Mouse (Mus musculus): ENCODE data around the gene Rps3. TPM values are rescaled to one million over a fixed set of nuclear protein-coding genes. Genes with fewer than 3 reads are reported as not detected.

The Rps3 gene
- polyA plus RNA-seq, 1 experiment from 2014 or later, result 876 TPM

DNA sequence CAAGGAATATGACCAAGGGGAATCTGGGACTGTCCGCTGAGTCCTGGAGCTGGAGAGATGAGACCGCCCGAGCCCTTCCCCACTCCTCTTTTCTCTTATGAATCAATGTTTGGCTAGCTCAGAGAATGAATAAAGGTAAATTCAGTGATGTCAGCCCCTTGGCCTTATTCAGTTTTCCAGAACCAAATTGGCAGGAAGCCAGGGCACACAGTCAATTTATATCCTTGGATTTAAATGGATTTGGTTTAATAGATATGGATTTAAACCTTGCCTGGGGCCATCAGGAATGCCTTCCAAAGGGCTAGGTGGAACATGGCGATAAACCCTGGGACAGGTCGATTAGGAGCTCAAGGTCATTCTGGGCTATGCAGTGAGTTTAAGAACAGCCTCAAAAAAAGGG, 6.2 kb upstream of the Rps3 start:
- DNase-seq (ENCODE audit: low spot score) (no peak), ATAC-seq (ENCODE audit: low read depth) (no peak; the same call in 1 of the 2 replicates)
- Histone ChIP-seq H3K4me1 (ENCODE audit: control insufficient read depth, insufficient read depth, low read length) (no peaks in the 10 kb centered on the region), H3K9me3 (ENCODE audit: control insufficient read depth, low read length) (peaks cover 8% of the 10 kb centered on the region), H3K27me3 (replicated peaks; ENCODE audit: control insufficient read depth, insufficient read depth, low read length) (no peaks in the 10 kb centered on the region), H3K36me3 (ENCODE audit: control insufficient read depth, insufficient read depth, low read length) (no peaks in the 10 kb centered on the region), H3K27ac (replicated peaks; ENCODE audit: low read depth, low read length) (no peak overlapping the region), H3K4me3 (ENCODE audit: low read depth, low read length) (no peak overlapping the region), H3K9ac (ENCODE audit: low read depth, low read length) (no peak overlapping the region), H3K4me2 (ENCODE audit: low read depth, low read length) (no peak overlapping the region)
- WGBS, result 75% methylated on average over 5 of the region's 5 CpGs

DNA sequence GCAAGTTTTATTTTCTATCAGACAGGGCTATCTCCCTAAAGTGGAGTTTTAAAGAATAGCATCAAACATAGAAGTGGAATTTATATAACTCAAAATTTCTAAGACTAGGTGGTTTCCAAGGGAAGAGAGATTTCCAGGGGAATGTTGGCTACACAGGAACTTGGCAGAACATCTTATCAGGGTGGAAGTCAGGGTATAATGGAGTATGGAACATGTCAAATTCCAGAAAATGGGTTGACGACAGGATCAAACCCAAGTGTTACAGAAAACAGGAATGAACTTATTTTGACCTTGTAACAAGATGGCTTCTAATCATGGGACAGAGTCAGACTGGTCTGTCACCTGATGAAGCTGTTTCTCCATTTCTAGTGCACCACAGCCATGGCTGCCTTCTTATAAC, 1.1 kb upstream of the Rps3 start:
- no peak overlapping the region for H3K9ac ChIP-seq (ENCODE audit: low read depth, low read length)
- ATAC-seq (ENCODE audit: low read depth) (no peak), DNase-seq (ENCODE audit: low spot score) (no peak)
- H3K27me3 ChIP-seq (replicated peaks; ENCODE audit: control insufficient read depth, insufficient read depth, low read length), result no peaks in the 10 kb centered on the region
- peaks cover 29% of the 10 kb centered on the region for H3K36me3 ChIP-seq (ENCODE audit: control insufficient read depth, insufficient read depth, low read length)
- H3K4me1 ChIP-seq (ENCODE audit: control insufficient read depth, insufficient read depth, low read length), result peaks cover 21% of the 10 kb centered on the region
- no peak overlapping the region for H3K4me3 ChIP-seq (ENCODE audit: low read depth, low read length)
- no peaks in the 10 kb centered on the region for H3K9me3 ChIP-seq (ENCODE audit: control insufficient read depth, low read length)
- no peak overlapping the region for H3K4me2 ChIP-seq (ENCODE audit: low read depth, low read length)
- WGBS, result 89% methylated on average over 1 of the region's 1 CpGs
- H3K27ac ChIP-seq (replicated peaks; ENCODE audit: low read depth, low read length), result no peak overlapping the region

DNA sequence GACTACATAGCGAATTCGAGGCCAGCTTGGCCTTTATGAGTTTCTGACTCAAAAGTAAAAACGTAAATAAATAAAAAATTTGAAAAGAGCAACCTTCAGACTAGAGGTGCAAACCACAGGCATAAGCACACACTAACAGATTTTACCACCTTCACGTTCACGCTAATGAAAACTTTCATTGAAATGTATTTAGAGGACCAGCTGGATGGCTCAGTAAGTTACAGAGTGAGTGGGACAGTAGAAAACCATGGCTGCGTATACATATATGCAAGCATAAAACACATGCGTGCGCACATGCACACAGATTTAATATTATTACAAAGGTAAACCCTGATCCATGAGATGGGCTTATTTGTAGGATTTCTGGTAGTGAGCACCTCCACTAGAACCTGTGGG, 384 bp upstream of the Rps3 start:
- peaks cover 21% of the 10 kb centered on the region for H3K4me1 ChIP-seq (ENCODE audit: control insufficient read depth, insufficient read depth, low read length)
- no peak overlapping the region for H3K9ac ChIP-seq (ENCODE audit: low read depth, low read length)
- peak overlapping the region; percentile 79 for H3K4me3 ChIP-seq (ENCODE audit: low read depth, low read length)
- peaks cover 36% of the 10 kb centered on the region for H3K36me3 ChIP-seq (ENCODE audit: control insufficient read depth, insufficient read depth, low read length)
- WGBS, result 46% methylated on average over 8 of the region's 8 CpGs
- no peaks in the 10 kb centered on the region for H3K27me3 ChIP-seq (replicated peaks; ENCODE audit: control insufficient read depth, insufficient read depth, low read length)
- H3K4me2 ChIP-seq (ENCODE audit: low read depth, low read length), result peak overlapping the region; percentile 48
- no peaks in the 10 kb centered on the region for H3K9me3 ChIP-seq (ENCODE audit: control insufficient read depth, low read length)
- 0 out of 2 replicates have a peak, but pooled peaks have one; percentile 1 for ATAC-seq (ENCODE audit: low read depth)
- no peak overlapping the region for H3K27ac ChIP-seq (replicated peaks; ENCODE audit: low read depth, low read length)
- no peak for DNase-seq (ENCODE audit: low spot score)

DNA sequence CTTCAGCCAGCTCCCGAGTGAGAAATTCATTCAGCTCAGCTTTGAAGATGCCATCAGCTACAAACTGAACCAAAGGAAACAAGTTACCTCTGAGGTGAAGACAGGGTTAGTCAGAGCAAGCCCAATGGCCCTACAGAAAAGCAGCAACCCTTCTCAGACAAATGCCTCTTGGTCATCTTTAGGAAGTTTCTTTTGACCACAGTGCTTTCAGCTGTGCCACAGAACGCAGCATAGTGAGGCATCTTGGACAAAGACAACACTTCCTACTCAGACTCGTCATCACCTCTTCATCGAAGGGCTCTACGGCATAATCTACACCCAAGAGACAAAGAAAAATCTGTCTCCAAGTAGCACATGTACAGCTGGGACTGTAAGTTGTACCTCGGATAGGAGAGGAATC, 901 bp downstream of the Rps3 start:
- no peaks in the 10 kb centered on the region for H3K9me3 ChIP-seq (ENCODE audit: control insufficient read depth, low read length)
- H3K27ac ChIP-seq (replicated peaks; ENCODE audit: low read depth, low read length), result peak overlapping the region; percentile 81
- H3K9ac ChIP-seq (ENCODE audit: low read depth, low read length), result peak overlapping the region; percentile 88
- DNase-seq (ENCODE audit: low spot score), result no peak
- H3K4me2 ChIP-seq (ENCODE audit: low read depth, low read length), result peak overlapping the region; percentile 97
- peaks cover 49% of the 10 kb centered on the region for H3K36me3 ChIP-seq (ENCODE audit: control insufficient read depth, insufficient read depth, low read length)
- no peaks in the 10 kb centered on the region for H3K27me3 ChIP-seq (replicated peaks; ENCODE audit: control insufficient read depth, insufficient read depth, low read length)
- no peak for ATAC-seq (ENCODE audit: low read depth)
- WGBS, result 3% methylated on average over 6 of the region's 6 CpGs
- H3K4me3 ChIP-seq (ENCODE audit: low read depth, low read length), result peak overlapping the region; percentile 79
- H3K4me1 ChIP-seq (ENCODE audit: control insufficient read depth, insufficient read depth, low read length), result peaks cover 21% of the 10 kb centered on the region

DNA sequence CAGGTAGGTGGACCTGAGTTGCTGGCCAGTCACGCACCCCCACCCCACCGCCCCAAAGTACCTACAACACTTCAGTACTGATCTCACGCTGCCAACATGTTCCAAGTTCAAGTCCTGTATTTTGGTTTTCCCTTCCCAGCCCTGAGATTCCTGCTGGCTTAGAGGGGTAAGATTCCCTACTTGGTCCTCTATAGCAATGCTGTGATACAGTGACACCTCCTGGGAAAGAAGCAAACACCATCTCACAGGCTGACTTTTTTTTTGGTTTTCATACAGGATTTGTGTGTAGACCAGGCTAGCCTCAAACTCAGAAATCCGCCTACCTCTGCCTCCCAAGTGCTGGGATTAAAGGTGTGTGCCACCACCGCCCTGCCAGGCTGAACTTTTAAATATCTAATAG, 6.3 kb downstream of the Rps3 start:
- DNase-seq (ENCODE audit: low spot score), result no peak

DNA sequence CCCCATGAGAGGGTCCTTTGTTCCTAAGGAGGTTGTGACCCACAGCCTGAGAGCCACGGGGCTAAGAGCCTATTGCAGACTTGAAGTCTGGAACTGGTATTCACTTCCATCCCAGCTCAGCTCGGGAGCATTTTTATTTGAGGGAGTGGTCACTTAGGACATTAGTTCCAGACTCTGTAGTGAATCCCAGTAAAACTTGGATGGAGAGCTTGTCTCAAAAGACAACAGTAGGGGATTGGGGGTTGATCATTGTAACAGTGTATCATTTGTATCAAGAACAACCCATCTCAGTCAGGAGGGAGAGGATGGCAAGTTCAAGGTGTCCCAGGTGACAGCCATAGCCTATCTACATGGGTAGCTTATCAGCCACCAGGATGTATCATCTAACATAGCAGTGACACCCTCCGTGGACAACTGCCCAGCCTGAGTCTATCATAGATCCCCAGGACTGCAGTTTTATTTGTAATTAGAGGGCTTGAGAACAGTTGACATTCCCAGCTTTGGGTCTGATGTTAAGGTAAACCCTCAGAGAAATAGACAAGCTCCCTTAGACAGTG, 6.9 kb downstream of the Rps3 start:
- H3K9ac ChIP-seq (ENCODE audit: low read depth, low read length), result no peak overlapping the region
- H3K4me3 ChIP-seq (ENCODE audit: low read depth, low read length), result no peak overlapping the region
- ATAC-seq (ENCODE audit: low read depth), result no peak
- WGBS, result 43% methylated on average over 3 of the region's 3 CpGs
- H3K27me3 ChIP-seq (replicated peaks; ENCODE audit: control insufficient read depth, insufficient read depth, low read length), result no peaks in the 10 kb centered on the region
- peaks cover 89% of the 10 kb centered on the region for H3K36me3 ChIP-seq (ENCODE audit: control insufficient read depth, insufficient read depth, low read length)
- H3K4me1 ChIP-seq (ENCODE audit: control insufficient read depth, insufficient read depth, low read length), result peaks cover 9% of the 10 kb centered on the region
- H3K9me3 ChIP-seq (ENCODE audit: control insufficient read depth, low read length), result no peaks in the 10 kb centered on the region
- no peak overlapping the region for H3K4me2 ChIP-seq (ENCODE audit: low read depth, low read length)
- H3K27ac ChIP-seq (replicated peaks; ENCODE audit: low read depth, low read length), result no peak overlapping the region
- DNase-seq (ENCODE audit: low spot score), result no peak

More for the DNA sequence above, 6.3 kb downstream of the Rps3 start:
- peaks cover 89% of the 10 kb centered on the region for H3K36me3 ChIP-seq (ENCODE audit: control insufficient read depth, insufficient read depth, low read length)
- no peak overlapping the region for H3K4me3 ChIP-seq (ENCODE audit: low read depth, low read length)
- no peak overlapping the region for H3K27ac ChIP-seq (replicated peaks; ENCODE audit: low read depth, low read length)
- no peak overlapping the region for H3K4me2 ChIP-seq (ENCODE audit: low read depth, low read length)
- ATAC-seq (ENCODE audit: low read depth), result no peak
- H3K9ac ChIP-seq (ENCODE audit: low read depth, low read length), result no peak overlapping the region
- no peaks in the 10 kb centered on the region for H3K27me3 ChIP-seq (replicated peaks; ENCODE audit: control insufficient read depth, insufficient read depth, low read length)
- H3K9me3 ChIP-seq (ENCODE audit: control insufficient read depth, low read length), result no peaks in the 10 kb centered on the region
- 84% methylated on average over 5 of the region's 5 CpGs for WGBS
- peaks cover 15% of the 10 kb centered on the region for H3K4me1 ChIP-seq (ENCODE audit: control insufficient read depth, insufficient read depth, low read length)

DNA sequence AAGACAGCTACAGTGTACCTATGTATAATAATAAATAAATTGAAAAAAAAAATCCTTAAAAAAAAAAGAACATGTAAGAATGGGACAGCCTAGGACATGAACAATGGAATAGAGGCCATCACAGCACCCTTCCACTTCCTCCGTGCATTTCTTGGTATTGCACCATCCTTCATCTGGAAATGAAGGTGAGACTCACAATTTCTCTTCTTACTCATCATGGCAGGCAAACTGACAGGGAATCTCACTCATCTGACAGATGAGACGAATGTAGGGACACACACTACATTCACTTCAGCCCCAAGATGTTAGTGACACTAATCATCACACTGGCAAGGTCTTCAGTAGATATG, 8.0 kb downstream of the Rps3 start:
- Histone ChIP-seq H3K9me3 (ENCODE audit: control insufficient read depth, low read length) (no peaks in the 10 kb centered on the region), H3K27ac (replicated peaks; ENCODE audit: low read depth, low read length) (no peak overlapping the region), H3K36me3 (ENCODE audit: control insufficient read depth, insufficient read depth, low read length) (peaks cover 79% of the 10 kb centered on the region), H3K27me3 (replicated peaks; ENCODE audit: control insufficient read depth, insufficient read depth, low read length) (no peaks in the 10 kb centered on the region), H3K4me2 (ENCODE audit: low read depth, low read length) (no peak overlapping the region), H3K4me1 (ENCODE audit: control insufficient read depth, insufficient read depth, low read length) (peaks cover 4% of the 10 kb centered on the region; the same call in 1 of the 2 replicates), H3K9ac (ENCODE audit: low read depth, low read length) (no peak overlapping the region), H3K4me3 (ENCODE audit: low read depth, low read length) (no peak overlapping the region)
- 81% methylated on average over 2 of the region's 2 CpGs for WGBS
- DNase-seq (ENCODE audit: low spot score), result no peak
- no peak for ATAC-seq (ENCODE audit: low read depth)

DNA sequence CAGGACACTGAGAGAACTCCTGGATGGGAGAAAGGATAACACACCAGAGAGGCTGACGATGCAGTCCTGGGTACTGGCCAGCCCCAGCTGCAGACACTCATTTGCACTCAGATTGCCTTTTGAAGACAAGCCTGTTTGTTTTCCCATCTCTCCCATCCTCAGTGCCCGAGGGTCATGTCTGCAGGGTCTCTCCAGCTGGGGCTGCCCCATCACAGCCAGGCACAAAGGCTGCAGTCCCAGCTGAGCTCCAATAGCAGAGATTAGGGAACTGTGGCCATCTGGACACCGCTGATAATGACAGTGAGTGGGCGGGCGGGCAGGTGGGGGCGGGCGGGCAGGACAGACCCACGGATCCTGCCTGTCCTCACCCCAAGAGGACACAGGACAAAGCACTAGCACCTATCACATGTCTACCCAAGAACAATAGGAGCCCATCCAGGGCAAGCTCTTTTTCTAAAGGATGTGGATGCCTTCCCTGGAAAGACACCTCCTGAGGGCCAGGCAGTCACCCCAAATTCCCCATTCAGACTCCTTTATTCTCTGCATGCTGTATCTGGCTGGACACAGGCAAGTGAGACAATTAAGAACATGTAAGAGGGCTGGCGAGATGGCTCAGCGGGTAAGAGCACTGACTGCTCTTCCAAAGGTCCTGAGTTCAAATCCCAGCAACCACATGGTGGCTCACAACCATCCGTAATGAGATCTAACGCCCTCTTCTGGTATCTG, 8.5 kb downstream of the Rps3 start:
- ATAC-seq (ENCODE audit: low read depth) (no peak), DNase-seq (ENCODE audit: low spot score) (no peak)
- Histone ChIP-seq H3K9ac (ENCODE audit: low read depth, low read length) (no peak overlapping the region), H3K27me3 (replicated peaks; ENCODE audit: control insufficient read depth, insufficient read depth, low read length) (no peaks in the 10 kb centered on the region), H3K27ac (replicated peaks; ENCODE audit: low read depth, low read length) (no peak overlapping the region), H3K4me1 (ENCODE audit: control insufficient read depth, insufficient read depth, low read length) (no peaks in the 10 kb centered on the region), H3K9me3 (ENCODE audit: control insufficient read depth, low read length) (no peaks in the 10 kb centered on the region), H3K4me2 (ENCODE audit: low read depth, low read length) (no peak overlapping the region), H3K36me3 (ENCODE audit: control insufficient read depth, insufficient read depth, low read length) (peaks cover 73% of the 10 kb centered on the region), H3K4me3 (ENCODE audit: low read depth, low read length) (no peak overlapping the region)
- 66% methylated on average over 12 of the region's 12 CpGs for WGBS

Measured in embryonic facial prominence, embryonic 14.5 days (tissue).